In genomic region chr4:108690479-108690878, GRCm38 (mm10) we compare ENCODE assay signal across 26 mouse cellular contexts. TPM values are rescaled to one million over a fixed set of nuclear protein-coding genes. Genes with fewer than 3 reads are reported as not detected.
DNase-seq lines count a peak whose midpoint lies in the region; TF ChIP-seq lines count a peak whose summit lies in the region.
"Had no signal": no experiment of that assay in that cellular context is flagged by ENCODE, and none has a peak within 500 bp of the region (broad histone marks: within the 10 kb centered on the region; RNA-seq: fewer than 3 reads in every experiment).

No protein-coding gene starts in this region.

- H3K9ac ChIP-seq in ES-E14 (ENCODE audit: insufficient read depth, low read depth, low read length, poor library complexity, severe bottlenecking) = no peak overlapping the region
- H3K9ac ChIP-seq: embryonic facial prominence, embryonic 15.5 days; heart, embryonic 13.5 days; hindbrain, embryonic 12.5 days; limb, embryonic 13.5 days; liver, embryonic 13.5 days; lung, embryonic 15.5 days; neural tube, embryonic 15.5 days had no signal

- no peak overlapping the region for H3K27ac ChIP-seq in gastrocnemius, adult 2 months
- H3K27ac ChIP-seq in left cerebral cortex, adult 2 months = no peak overlapping the region
- H3K27ac ChIP-seq in ES-E14 (ENCODE audit: insufficient read depth, low read depth, low read length, poor library complexity, severe bottlenecking) = no peak overlapping the region
- H3K27ac ChIP-seq: embryonic facial prominence, embryonic 15.5 days; heart, embryonic 13.5 days; hindbrain, embryonic 12.5 days; limb, embryonic 13.5 days; liver, embryonic 13.5 days; lung, embryonic 15.5 days; neural tube, embryonic 15.5 days had no signal

- no peak for DNase-seq in gastrocnemius, adult 2 months
- DNase-seq in gastrocnemius, postnatal 25 days = no peak
- no peak for DNase-seq in left cerebral cortex, adult 2 months (ENCODE audit: extremely low spot score in 1 of 2, low spot score in 2 of 2)
- DNase-seq in left cerebral cortex, postnatal 25 days (ENCODE audit: low spot score in 2 of 2) = no peak
- DNase-seq in ES-E14 (ENCODE audit: low read depth, low spot score) = no peak
- DNase-seq in right cerebral cortex, postnatal 25 days = no peak
- no peak for DNase-seq in right cerebral cortex, postnatal 14 days
- DNase-seq: adrenal gland, postnatal 25 days; cerebellum, adult 9-11 months; heart, adult 11 months; heart, postnatal 14 days; kidney, adult 8-10 months; kidney, postnatal 14 days; layer of hippocampus, postnatal 36 days; liver, embryonic 13.5 days; lung, postnatal 4 days; right cerebral cortex, adult 18-20 months; thymus, adult 18-20 months; thymus, postnatal 36 days had no signal

- H3K4me1 ChIP-seq in ES-E14 (ENCODE audit: control insufficient read depth in 2 of 2, insufficient read depth in 2 of 2, low read length in 2 of 2, poor library complexity in 1 of 2) = peaks cover 0 to 5% of the 10 kb centered on the region in 2 experiments; a peak in 1 of 4 replicates
- H3K4me1 ChIP-seq: embryonic facial prominence, embryonic 15.5 days; hindbrain, embryonic 12.5 days; limb, embryonic 13.5 days; liver, embryonic 13.5 days; lung, embryonic 15.5 days; neural tube, embryonic 15.5 days had no signal

- peak; percentile 21; the same call in 1 of the 2 replicates for TF ChIP-seq CTCF in gastrocnemius, adult 2 months (IDR thresholded peaks at IDR 0.05)
- TF ChIP-seq CTCF in left cerebral cortex, adult 2 months (IDR thresholded peaks at IDR 0.05) = peak; percentile 7

- H3K9me3 ChIP-seq in ES-E14 (ENCODE audit: control insufficient read depth, insufficient read depth, low read depth, low read length) = no peaks in the 10 kb centered on the region
- H3K9me3 ChIP-seq: embryonic facial prominence, embryonic 15.5 days; hindbrain, embryonic 12.5 days; limb, embryonic 13.5 days; liver, embryonic 13.5 days; lung, embryonic 15.5 days; neural tube, embryonic 15.5 days had no signal

- in situ Hi-C loops in ES-E14 (cut with MboI; ENCODE audit: low sequenced_read_pairs in 2 of 2, unreplicated experiment in 2 of 2) = no loop called here

- no peak overlapping the region for H3K4me3 ChIP-seq in gastrocnemius, adult 2 months
- no peak overlapping the region for H3K4me3 ChIP-seq in left cerebral cortex, adult 2 months
- H3K4me3 ChIP-seq in ES-E14 (ENCODE audit: insufficient read depth in 1 of 2, low read depth in 1 of 2, low read length in 2 of 2, poor library complexity in 1 of 2, severe bottlenecking in 1 of 2) = no peak overlapping the region
- H3K4me3 ChIP-seq: embryonic facial prominence, embryonic 15.5 days; heart, embryonic 13.5 days; hindbrain, embryonic 12.5 days; limb, embryonic 13.5 days; liver, embryonic 13.5 days; lung, embryonic 15.5 days; neural tube, embryonic 15.5 days had no signal

- intact Hi-C loops in gastrocnemius, adult 2 months (cut with DNase I) = no loop called here
- intact Hi-C loops in left cerebral cortex, adult 2 months (cut with DNase I) = loop anchor here (10.0 kb wide), 1 partner anchor 84 kb away; no protein-coding TSS in a partner anchor
- intact Hi-C loops in left cerebral cortex, postnatal 25 days (cut with DNase I) = no loop called here

- H3K36me3 ChIP-seq in ES-E14 (ENCODE audit: control insufficient read depth, insufficient read depth, low read length, poor library complexity, severe bottlenecking) = no peaks in the 10 kb centered on the region
- H3K36me3 ChIP-seq: liver, embryonic 13.5 days had no signal

TF ChIP-seq in ES-E14, 5 proteins besides CTCF, POLR2A, EP300 and RAD21:
- no peak for TF ChIP-seq HCFC1 (IDR thresholded peaks at IDR 0.05; ENCODE audit: borderline replicate concordance, insufficient read depth, low read length)
- peak; percentile 98 for TF ChIP-seq ZNF384 (IDR thresholded peaks at IDR 0.05; ENCODE audit: low read depth, low read length)
- TF ChIP-seq MAFK (IDR thresholded peaks at IDR 0.05; ENCODE audit: insufficient read depth, low read depth, low read length) = 0 out of 2 replicates have a peak, but pooled peaks have one; percentile 8
- no peak for TF ChIP-seq CHD2 (IDR thresholded peaks at IDR 0.05; ENCODE audit: low read depth, low read length)
- no peak for TF ChIP-seq ZC3H11A (IDR thresholded peaks at IDR 0.05; ENCODE audit: borderline replicate concordance, low read depth, low read length)

RNA-seq across cellular contexts. Expression of gene 3110021N24Rik, which starts 29.0 kb away (rescaled TPM):
- total RNA-seq in gastrocnemius, adult 2 months (2021) = under 1 TPM; 0.79 to 0.86 TPM
- total RNA-seq in gastrocnemius, postnatal 25 days (2021) = 1 to 10 TPM in 1 of 2 experiments, under 1 TPM in 1; 0.59 to 1.2 TPM
- total RNA-seq in left cerebral cortex, adult 2 months (2021) = 1 to 10 TPM in 1 of 2 experiments, under 1 TPM in 1; 0.93 to 1.6 TPM
- total RNA-seq in left cerebral cortex, postnatal 25 days (2021) = 1 to 10 TPM; 1.3 to 1.5 TPM
- 0.27 and 0.32 TPM in 2 replicates for total RNA-seq in ES-E14 (2012; rRNA removed)
- total RNA-seq: common myeloid progenitor, adult 5-6 weeks had no signal
